Mouse (Mus musculus) myocyte (in vitro differentiated cells): ENCODE measurements around the gene Slc39a11.

ENCODE experiments used
- E2F4 ChIP-seq: IDR thresholded peaks from one replicate; pipeline ENCODE4 v1.6.1; 2011; ENCODE audit warnings: mild to moderate bottlenecking, control low read depth, moderate library complexity; ENCODE audit not compliant: insufficient read depth
- MAX ChIP-seq: IDR thresholded peaks from one replicate; pipeline ENCODE4 v1.6.1; 2011; ENCODE audit warnings: low read depth, mild to moderate bottlenecking, control low read depth
- MYOG ChIP-seq, 3 experiments: IDR thresholded peaks; one replicate each; pipeline ENCODE4 v1.6.1; 2011; ENCODE audit warnings: control low read depth in 2 of 3, low read depth in 2 of 3, mild to moderate bottlenecking in 2 of 3; ENCODE audit not compliant: insufficient read length in 2 of 3, control insufficient read depth in 1 of 3, insufficient read depth in 1 of 3
- POLR2A ChIP-seq: IDR thresholded peaks from one replicate; pipeline ENCODE4 v1.6.1; 2011; ENCODE audit warnings: low read depth, mild to moderate bottlenecking, control low read depth, moderate library complexity; ENCODE audit not compliant: insufficient read length
- USF1 ChIP-seq: IDR thresholded peaks from one replicate; pipeline ENCODE4 v1.6.1; 2011; ENCODE audit warnings: low read depth, mild to moderate bottlenecking, control low read depth, moderate library complexity

DNA sequence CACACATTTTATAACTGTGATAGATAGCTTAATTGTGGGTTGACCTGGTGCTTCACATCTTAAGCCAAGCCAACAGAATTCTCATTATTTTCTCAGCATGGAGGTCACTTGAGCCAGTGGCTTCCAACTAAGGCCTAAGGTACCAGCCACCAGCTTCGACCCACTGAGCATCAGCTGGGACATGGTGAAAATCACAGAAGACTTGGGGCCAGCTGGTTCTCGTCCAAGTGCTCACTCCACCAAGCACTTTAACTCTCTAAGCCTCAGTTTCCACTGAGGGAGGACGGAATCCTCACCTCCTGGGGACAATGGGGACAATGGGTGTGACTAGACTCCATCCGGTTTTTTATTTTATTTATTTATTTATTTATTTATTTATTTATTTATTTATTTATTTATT is 27.9 kb downstream of the Slc39a11 start:
- TF ChIP-seq POLR2A (no peak), MYOG (IDR thresholded peaks at IDR 0.05; ENCODE audit: control insufficient read depth in 1 of 3, insufficient read depth in 1 of 3, insufficient read length in 2 of 3, low read depth in 2 of 3) (no peak), MAX (no peak), USF1 (no peak), E2F4 (no peak)
